In the genomic region with DNA sequence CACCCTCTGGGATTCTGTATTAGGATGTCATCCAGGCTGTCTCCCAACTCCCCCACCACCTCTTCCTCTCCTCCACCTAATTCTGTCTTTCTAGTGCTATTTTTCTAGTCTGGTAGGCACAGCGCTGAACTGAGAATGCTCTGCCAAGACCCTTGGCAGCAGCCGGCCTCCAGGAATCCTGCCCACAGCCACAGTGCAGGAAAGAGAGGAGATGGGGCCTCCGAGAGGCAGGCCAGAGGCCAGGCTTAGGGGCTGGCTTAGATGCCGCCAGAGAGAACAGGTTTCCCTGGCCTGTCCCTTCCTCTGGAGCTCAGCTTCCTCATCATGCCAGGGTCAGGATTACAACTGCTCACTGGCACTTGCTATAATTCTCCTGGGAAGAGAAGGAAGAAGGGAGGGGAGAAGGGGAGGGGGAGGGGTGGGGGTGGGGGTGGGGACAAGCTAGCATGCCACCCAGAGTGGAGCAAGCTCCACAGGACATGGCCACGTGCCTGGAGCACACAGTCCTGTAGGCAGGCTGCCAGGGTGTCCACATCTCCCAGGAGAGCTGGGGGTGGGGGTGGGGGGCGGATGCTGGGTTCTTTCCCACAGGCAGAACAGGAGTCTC, we compare ENCODE assay signal across 7 mouse cellular contexts. TPM values are rescaled to one million over a fixed set of nuclear protein-coding genes. Genes with fewer than 3 reads are reported as not detected.
DNase-seq lines count a peak whose midpoint lies in the region; ATAC-seq lines count a peak whose summit lies in the region.

No protein-coding gene starts in this region.

- H3K4me3 ChIP-seq in embryonic facial prominence, embryonic 15.5 days (replicated peaks): no peak overlapping the region
- H3K4me3 ChIP-seq in heart, embryonic 11.5 days (ENCODE audit: low read depth, low read length): no peak overlapping the region
- H3K4me3 ChIP-seq in limb, embryonic 13.5 days: no peak overlapping the region
- H3K4me3 ChIP-seq in neural tube, embryonic 13.5 days: no peak overlapping the region

- H3K27me3 ChIP-seq in embryonic facial prominence, embryonic 15.5 days: no peaks in the 10 kb centered on the region
- peaks cover 2% of the 10 kb centered on the region; the same call in 1 of the 2 replicates for H3K27me3 ChIP-seq in heart, embryonic 11.5 days (ENCODE audit: control insufficient read depth, insufficient read depth, low read length)
- peaks cover 24% of the 10 kb centered on the region for H3K27me3 ChIP-seq in limb, embryonic 13.5 days
- H3K27me3 ChIP-seq in neural tube, embryonic 13.5 days: peaks cover 28% of the 10 kb centered on the region

- no peaks in the 10 kb centered on the region for H3K9me3 ChIP-seq in embryonic facial prominence, embryonic 15.5 days (replicated peaks)
- no peaks in the 10 kb centered on the region for H3K9me3 ChIP-seq in heart, embryonic 11.5 days (replicated peaks; ENCODE audit: control insufficient read depth, low read length)
- H3K9me3 ChIP-seq in limb, embryonic 13.5 days: no peaks in the 10 kb centered on the region
- H3K9me3 ChIP-seq in neural tube, embryonic 13.5 days: no peaks in the 10 kb centered on the region

- peak overlapping the region; percentile 65 for H3K27ac ChIP-seq in embryonic facial prominence, embryonic 15.5 days (replicated peaks)
- peak overlapping the region; percentile 64 for H3K27ac ChIP-seq in heart, embryonic 11.5 days (ENCODE audit: low read depth, low read length)
- no peak overlapping the region for H3K27ac ChIP-seq in limb, embryonic 13.5 days
- H3K27ac ChIP-seq in neural tube, embryonic 13.5 days (replicated peaks): peak overlapping the region; percentile 75

- ATAC-seq in embryonic facial prominence, embryonic 15.5 days (ENCODE audit: insufficient number of reproducible peaks, low FRiP score, low TSS enrichment, low read depth): peak; percentile 80
- peak; percentile 71 for ATAC-seq in heart, embryonic 11.5 days (replicated peaks; ENCODE audit: insufficient number of reproducible peaks, low FRiP score, low TSS enrichment)
- ATAC-seq in limb, embryonic 13.5 days (ENCODE audit: low FRiP score, low read depth): peak; percentile 68
- peak; percentile 89 for ATAC-seq in neural tube, embryonic 13.5 days (ENCODE audit: low read depth)

- H3K9ac ChIP-seq in embryonic facial prominence, embryonic 15.5 days: no peak overlapping the region
- H3K9ac ChIP-seq in heart, embryonic 11.5 days (ENCODE audit: low read depth, low read length): 0 out of 2 replicates have a peak overlapping the region, but pooled peaks have one; percentile 46
- no peak overlapping the region for H3K9ac ChIP-seq in limb, embryonic 13.5 days
- H3K9ac ChIP-seq in neural tube, embryonic 13.5 days: peak overlapping the region; percentile 49

- 18% methylated on average over 6 of the region's 6 CpGs for WGBS in embryonic facial prominence, embryonic 15.5 days
- 20% methylated on average over 6 of the region's 6 CpGs for WGBS in heart, embryonic 11.5 days (ENCODE audit: insufficient replicate concordance)
- WGBS in limb, embryonic 13.5 days: 17% methylated on average over 6 of the region's 6 CpGs
- 18% methylated on average over 6 of the region's 6 CpGs for WGBS in neural tube, embryonic 13.5 days

- DNase-seq in cerebellum, adult 11 months: peak; percentile 88
- peak; percentile 90 to 92 for DNase-seq in kidney, adult 8-10 months
- no peak for DNase-seq in spleen, postnatal 10 days (ENCODE audit: low spot score in 2 of 2)

- H3K4me1 ChIP-seq in embryonic facial prominence, embryonic 15.5 days: peaks cover 40% of the 10 kb centered on the region
- peaks cover 11% of the 10 kb centered on the region for H3K4me1 ChIP-seq in heart, embryonic 11.5 days (ENCODE audit: control insufficient read depth, insufficient read depth, low read length)
- H3K4me1 ChIP-seq in limb, embryonic 13.5 days: peaks cover 12% of the 10 kb centered on the region
- peaks cover 26% of the 10 kb centered on the region for H3K4me1 ChIP-seq in neural tube, embryonic 13.5 days (replicated peaks)

- 0 out of 2 replicates have a peak, but pooled peaks cover 4% of the 10 kb centered on the region for H3K36me3 ChIP-seq in embryonic facial prominence, embryonic 15.5 days
- H3K36me3 ChIP-seq in heart, embryonic 11.5 days (ENCODE audit: control insufficient read depth, insufficient read depth, low read length): no peaks in the 10 kb centered on the region
- no peaks in the 10 kb centered on the region for H3K36me3 ChIP-seq in limb, embryonic 13.5 days
- H3K36me3 ChIP-seq in neural tube, embryonic 13.5 days: no peaks in the 10 kb centered on the region

- H3K4me2 ChIP-seq in embryonic facial prominence, embryonic 15.5 days (replicated peaks): 0 out of 2 replicates have a peak overlapping the region, but pooled peaks have one; percentile 12
- H3K4me2 ChIP-seq in heart, embryonic 11.5 days: peak overlapping the region; percentile 31
- H3K4me2 ChIP-seq in limb, embryonic 13.5 days (replicated peaks): peak overlapping the region; percentile 44
- H3K4me2 ChIP-seq in neural tube, embryonic 13.5 days: peak overlapping the region; percentile 23

RNA-seq across cellular contexts. Expression of a gene that starts 8.6 kb away (rescaled TPM):
- 10.0 and 10.4 TPM in 2 replicates for polyA plus RNA-seq in embryonic facial prominence, embryonic 15.5 days (2015; fragmentation: Nextera tagmentation; extraction: Ambion mirVana)
- 1.4 and 2.1 TPM in 2 replicates for polyA plus RNA-seq in heart, embryonic 11.5 days (2014; fragmentation: Nextera tagmentation; extraction: Ambion mirVana)
- polyA plus RNA-seq in limb, embryonic 13.5 days (2015; fragmentation: Nextera tagmentation; extraction: Ambion mirVana): 1.3 and 1.9 TPM in 2 replicates
- polyA plus RNA-seq in neural tube, embryonic 13.5 days (2015; fragmentation: Nextera tagmentation; extraction: Ambion mirVana): 3.3 TPM in 2 replicates

Comparison
In these comparisons a context has a peak if more than half of its experiments do, and no peak if none do; other contexts are left out.
1. DNase-seq: peak in cerebellum, adult 11 months (single experiment) and kidney, adult 8-10 months (2 of 2); none in spleen, postnatal 10 days (0 of 2).
2. H3K9ac ChIP-seq: peak in heart, embryonic 11.5 days (single experiment) and neural tube, embryonic 13.5 days (single experiment); none in embryonic facial prominence, embryonic 15.5 days (single experiment) and limb, embryonic 13.5 days (single experiment).
3. Peak in every context shown above with its lines, with median percentiles within 50 percentile points of each other: ATAC-seq and H3K4me2 ChIP-seq.